Mouse (Mus musculus) heart, embryonic 13.5 days (tissue): ENCODE data around the gene Zbtb7b. TPM values are rescaled to one million over a fixed set of nuclear protein-coding genes. Genes with fewer than 3 reads are reported as not detected.

Source experiments
- ATAC-seq: fragments of 200-750 bp; cut with Nextera tagmentation; 2 replicates; pipeline ENCODE4 v1.8.0; 2017; ENCODE audit warnings: moderate TSS enrichment; ENCODE audit not compliant: insufficient number of reproducible peaks, low FRiP score, low TSS enrichment; ENCODE audit errors: extremely low read depth
- H3K27ac ChIP-seq: fragments of 300-500 bp; sonication (generic); replicated peaks from 2 replicates; pipeline ENCODE4 v1.5.1; 2015; ENCODE audit warnings: moderate library complexity, mild to moderate bottlenecking, inconsistent platforms
- H3K27me3 ChIP-seq: fragments of 300-500 bp; sonication (generic); replicated peaks from 2 replicates; pipeline ENCODE4 v1.6.1; 2015; ENCODE audit warnings: mild to moderate bottlenecking, inconsistent platforms
- H3K36me3 ChIP-seq: fragments of 300-500 bp; sonication (generic); 2 replicates; pipeline ENCODE4 v1.6.1; 2015; ENCODE audit warnings: mild to moderate bottlenecking, inconsistent platforms
- H3K4me1 ChIP-seq: fragments of 300-500 bp; sonication (generic); 2 replicates; pipeline ENCODE4 v1.6.1; 2015; ENCODE audit warnings: inconsistent platforms
- H3K4me2 ChIP-seq: fragments of 300-500 bp; sonication (generic); 2 replicates; pipeline ENCODE4 v1.6.1; 2015; ENCODE audit warnings: inconsistent platforms, mild to moderate bottlenecking, moderate library complexity
- H3K4me3 ChIP-seq: fragments of 300-500 bp; sonication (generic); 2 replicates; pipeline ENCODE4 v1.5.1; 2015; ENCODE audit warnings: moderate library complexity, mild to moderate bottlenecking, inconsistent platforms
- H3K9ac ChIP-seq: fragments of 300-500 bp; sonication (generic); 2 replicates; pipeline ENCODE4 v1.6.1; 2015; ENCODE audit warnings: inconsistent platforms, mild to moderate bottlenecking, moderate library complexity
- H3K9me3 ChIP-seq: fragments of 300-500 bp; sonication (generic); 2 replicates; pipeline ENCODE4 v1.6.1; 2016; ENCODE audit warnings: inconsistent platforms
- WGBS: fragments of 180-500 bp; shearing (Covaris S2); methylation state at CpG from one replicate; pipeline ENCODE4 v1.1.7; 2015; ENCODE audit warnings: mixed read lengths; 5-methylcytosine and 5-hydroxymethylcytosine counted together
- polyA plus RNA-seq: library from polyadenylated mRNA; unstranded; fragments of >200 nt; fragmentation: Nextera tagmentation; extraction: Ambion mirVana; gene quantifications from 2 replicates; pipeline ENCODE4 v1.2.1, GENCODE M21; 2015

Zbtb7b gene
- polyA plus RNA-seq, 1 experiment from 2014 or later: 1.9 TPM

GRCm38 (mm10) chr3:89417840-89418169 lies 23.2 kb upstream of the Zbtb7b start:
- H3K36me3 ChIP-seq: peaks cover 36% of the 10 kb centered on the region
- H3K27me3 ChIP-seq: no peaks in the 10 kb centered on the region
- WGBS: under 1% methylated on average over 20 of the region's 20 CpGs
- 0 out of 2 replicates have a peak, but pooled peaks have one; percentile 0 for ATAC-seq
- peak overlapping the region; percentile 74 for H3K4me3 ChIP-seq
- H3K4me2 ChIP-seq: peak overlapping the region; percentile 84
- peak overlapping the region; percentile 78 for H3K27ac ChIP-seq
- peak overlapping the region; percentile 80 for H3K9ac ChIP-seq
- H3K4me1 ChIP-seq: peaks cover 46% of the 10 kb centered on the region
- H3K9me3 ChIP-seq: no peaks in the 10 kb centered on the region

GRCm38 (mm10) chr3:89417131-89417530 lies 22.6 kb upstream of the Zbtb7b start:
- Histone ChIP-seq H3K9ac (peak overlapping the region; percentile 80), H3K4me3 (peak overlapping the region; percentile 74), H3K36me3 (peaks cover 36% of the 10 kb centered on the region), H3K4me2 (peak overlapping the region; percentile 84), H3K9me3 (no peaks in the 10 kb centered on the region), H3K27ac (peak overlapping the region; percentile 78), H3K27me3 (no peaks in the 10 kb centered on the region), H3K4me1 (peaks cover 39% of the 10 kb centered on the region)
- no peak for ATAC-seq
- 23% methylated on average over 2 of the region's 2 CpGs for WGBS

GRCm38 (mm10) chr3:89416158-89416557 lies 21.6 kb upstream of the Zbtb7b start:
- 91% methylated on average over 8 of the region's 8 CpGs for WGBS
- Histone ChIP-seq H3K27me3 (no peaks in the 10 kb centered on the region), H3K4me2 (peak overlapping the region; percentile 84; the same call in 1 of the 2 replicates)

GRCm38 (mm10) chr3:89411490-89412393 lies 17.2 kb upstream of the Zbtb7b start, which contains the start of gene Flad1:
Gene Flad1, minus strand, starts transcription at chr3:89411870.
- Histone ChIP-seq H3K27ac (peak within 1 kb of the TSS; percentile 59), H3K27me3 (no peaks in the 10 kb centered on the region), H3K4me2 (peak within 1 kb of the TSS; percentile 87), H3K9me3 (no peaks in the 10 kb centered on the region), H3K9ac (peak within 1 kb of the TSS; percentile 85), H3K4me1 (peaks cover 16% of the 10 kb centered on the region), H3K36me3 (peaks cover 58% of the 10 kb centered on the region), H3K4me3 (peak within 1 kb of the TSS; percentile 63)
- WGBS: 6% methylated on average over 28 of the region's 28 CpGs
- ATAC-seq: peak; percentile 98

More at GRCm38 (mm10) chr3:89416158-89416557, 21.6 kb upstream of the Zbtb7b start:
- no peaks in the 10 kb centered on the region for H3K9me3 ChIP-seq
- H3K9ac ChIP-seq: 0 out of 2 replicates have a peak overlapping the region, but pooled peaks have one; percentile 0
- H3K27ac ChIP-seq: no peak overlapping the region
- H3K4me3 ChIP-seq: no peak overlapping the region
- peaks cover 36% of the 10 kb centered on the region for H3K36me3 ChIP-seq
- H3K4me1 ChIP-seq: peaks cover 33% of the 10 kb centered on the region
- no peak for ATAC-seq

- peaks cover 10% of the 10 kb centered on the region for H3K4me1 ChIP-seq
- peaks cover 56% of the 10 kb centered on the region for H3K36me3 ChIP-seq
- ATAC-seq: no peak
- no peaks in the 10 kb centered on the region for H3K27me3 ChIP-seq
- 79% methylated on average over 10 of the region's 10 CpGs for WGBS
- no peaks in the 10 kb centered on the region for H3K9me3 ChIP-seq
- peak overlapping the region; percentile 87 for H3K4me2 ChIP-seq
- 0 out of 2 replicates have a peak overlapping the region, but pooled peaks have one; percentile 59 for H3K27ac ChIP-seq
- peak overlapping the region; percentile 85 for H3K9ac ChIP-seq
- H3K4me3 ChIP-seq: peak overlapping the region; percentile 63
Measured at GRCm38 (mm10) chr3:89410864-89411263, 16.3 kb upstream of the Zbtb7b start.

GRCm38 (mm10) chr3:89409701-89410100 lies 15.1 kb upstream of the Zbtb7b start:
- Histone ChIP-seq H3K9me3 (no peaks in the 10 kb centered on the region), H3K4me3 (no peak overlapping the region), H3K4me1 (peaks cover 10% of the 10 kb centered on the region), H3K9ac (no peak overlapping the region), H3K27me3 (no peaks in the 10 kb centered on the region), H3K27ac (no peak overlapping the region), H3K36me3 (peaks cover 56% of the 10 kb centered on the region), H3K4me2 (no peak overlapping the region)
- 88% methylated on average over 3 of the region's 3 CpGs for WGBS
- ATAC-seq: no peak

- no peaks in the 10 kb centered on the region for H3K9me3 ChIP-seq
- WGBS: 48% methylated on average over 16 of the region's 16 CpGs
- no peak for ATAC-seq
- no peaks in the 10 kb centered on the region for H3K27me3 ChIP-seq
- no peak overlapping the region for H3K27ac ChIP-seq
- no peak overlapping the region for H3K9ac ChIP-seq
- H3K36me3 ChIP-seq: peaks cover 57% of the 10 kb centered on the region
- no peak overlapping the region for H3K4me2 ChIP-seq
- H3K4me3 ChIP-seq: no peak overlapping the region
- H3K4me1 ChIP-seq: peaks cover 10% of the 10 kb centered on the region
Measured at GRCm38 (mm10) chr3:89408448-89408847, 13.9 kb upstream of the Zbtb7b start.

- H3K4me3 ChIP-seq: no peak overlapping the region
- peaks cover 10% of the 10 kb centered on the region for H3K4me1 ChIP-seq
- no peak for ATAC-seq
- H3K9me3 ChIP-seq: no peaks in the 10 kb centered on the region
- H3K27ac ChIP-seq: no peak overlapping the region
- peaks cover 67% of the 10 kb centered on the region for H3K36me3 ChIP-seq
- no peak overlapping the region for H3K4me2 ChIP-seq
- H3K27me3 ChIP-seq: no peaks in the 10 kb centered on the region
- 92% methylated on average over 6 of the region's 6 CpGs for WGBS
- no peak overlapping the region for H3K9ac ChIP-seq
Measured at GRCm38 (mm10) chr3:89406887-89407286, 12.3 kb upstream of the Zbtb7b start.

- ATAC-seq: no peak
- WGBS: 84% methylated on average over 5 of the region's 5 CpGs
- no peak within 1 kb of the TSS for H3K27ac ChIP-seq
- no peaks in the 10 kb centered on the region for H3K9me3 ChIP-seq
- no peaks in the 10 kb centered on the region for H3K27me3 ChIP-seq
- no peak within 1 kb of the TSS for H3K9ac ChIP-seq
- no peak within 1 kb of the TSS for H3K4me3 ChIP-seq
- H3K4me1 ChIP-seq: no peaks in the 10 kb centered on the region
- H3K4me2 ChIP-seq: no peak within 1 kb of the TSS
- peaks cover 79% of the 10 kb centered on the region for H3K36me3 ChIP-seq
Measured at GRCm38 (mm10) chr3:89402693-89403092, 8.1 kb upstream of the Zbtb7b start, which contains the start of gene Lenep. Gene Lenep, minus strand, starts transcription at chr3:89402793.

- Histone ChIP-seq H3K9me3 (no peaks in the 10 kb centered on the region), H3K4me1 (peaks cover 7% of the 10 kb centered on the region), H3K27me3 (no peaks in the 10 kb centered on the region), H3K36me3 (peaks cover 69% of the 10 kb centered on the region), H3K9ac (no peak overlapping the region), H3K27ac (no peak overlapping the region), H3K4me2 (no peak overlapping the region), H3K4me3 (no peak overlapping the region)
- ATAC-seq: no peak
- WGBS: 85% methylated on average over 7 of the region's 7 CpGs
Measured at GRCm38 (mm10) chr3:89401329-89401728, 6.8 kb upstream of the Zbtb7b start.

GRCm38 (mm10) chr3:89396654-89397005 lies 2.1 kb upstream of the Zbtb7b start:
- H3K4me3 ChIP-seq: peak overlapping the region; percentile 76
- H3K36me3 ChIP-seq: peaks cover 23% of the 10 kb centered on the region
- H3K9me3 ChIP-seq: no peaks in the 10 kb centered on the region
- H3K27ac ChIP-seq: peak overlapping the region; percentile 97
- ATAC-seq: no peak
- WGBS: 1% methylated on average over 4 of the region's 4 CpGs
- H3K9ac ChIP-seq: peak overlapping the region; percentile 87
- peaks cover 21% of the 10 kb centered on the region for H3K4me1 ChIP-seq
- peak overlapping the region; percentile 97 for H3K4me2 ChIP-seq
- no peaks in the 10 kb centered on the region for H3K27me3 ChIP-seq
